Mouse (Mus musculus) cerebellum, adult 2 months (tissue): ENCODE results near the gene BC053393. TPM values are rescaled to one million over a fixed set of nuclear protein-coding genes. Genes with fewer than 3 reads are reported as not detected.

Source experiments
- DNase-seq, 2 experiments: peaks; one replicate each; pipeline ENCODE4 v3.0.0; 2021
- H3K27ac ChIP-seq: fragments of 200-500 bp; 2 replicates; pipeline ENCODE4 v1.5.1; 2012; ENCODE audit warnings: low read length, control low read depth, inconsistent platforms; ENCODE audit not compliant: insufficient read depth
- H3K27me3 ChIP-seq: fragments of 200-500 bp; 2 replicates; pipeline ENCODE4 v1.6.1; 2012; ENCODE audit warnings: inconsistent platforms, mild to moderate bottlenecking, low read length, moderate library complexity; ENCODE audit not compliant: control insufficient read depth, insufficient read depth
- H3K4me1 ChIP-seq: fragments of 200-500 bp; 2 replicates; pipeline ENCODE4 v1.6.1; 2011; ENCODE audit warnings: low read length; ENCODE audit not compliant: control insufficient read depth, insufficient read depth
- H3K4me3 ChIP-seq: fragments of 200-500 bp; replicated peaks from 2 replicates; pipeline ENCODE3; 2011; ENCODE audit warnings: mild to moderate bottlenecking, low read depth, low read length, control low read depth; ENCODE audit not compliant: insufficient read depth
- CTCF ChIP-seq: fragments of 200-500 bp; IDR thresholded peaks from 2 replicates; pipeline ENCODE4 v1.5.1; 2011; ENCODE audit warnings: low read depth, mild to moderate bottlenecking, control low read depth, low read length, moderate library complexity, borderline replicate concordance; ENCODE audit not compliant: insufficient read depth
- POLR2A ChIP-seq: fragments of 200-500 bp; IDR thresholded peaks from 2 replicates; pipeline ENCODE4 v1.6.1; 2011; ENCODE audit warnings: low read length, control low read depth, borderline replicate concordance; ENCODE audit not compliant: insufficient read depth
- WGBS: fragments of 180-500 bp; shearing (Covaris S2); methylation state at CpG from one replicate; pipeline ENCODE4 v1.1.7; 2018; 5-methylcytosine and 5-hydroxymethylcytosine counted together
- polyA plus RNA-seq: library from polyadenylated mRNA; depleted of rRNA; stranded (reverse); fragments of >200 nt; gene quantifications from 2 replicates; pipeline ENCODE4 v1.2.3, GENCODE M21; 2012; rRNA removed

BC053393 gene
- not detected in 2 replicates for polyA plus RNA-seq

DNA sequence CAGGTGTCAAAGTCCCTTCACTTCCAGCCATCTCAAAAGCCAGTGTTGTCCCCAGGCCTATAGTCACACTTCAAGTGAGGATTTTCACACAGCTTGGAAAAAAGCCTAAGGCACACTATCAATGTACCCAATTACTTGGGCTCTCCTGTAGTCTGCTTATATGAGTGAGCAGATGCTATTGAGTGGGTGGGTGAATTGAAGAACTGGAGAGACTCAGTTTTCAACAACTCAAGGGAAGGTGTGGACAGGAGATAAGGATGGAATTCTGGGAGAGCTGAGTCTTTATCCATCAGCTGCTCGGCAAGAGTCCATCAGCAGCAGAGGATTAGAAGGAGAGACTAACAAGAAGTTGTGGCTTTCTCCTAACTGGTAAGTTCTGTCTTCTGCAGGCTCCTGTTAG, at the start of gene BC053393:
Gene BC053393, plus strand, starts transcription at position 210 of the 400 bp plus-strand sequence.
- Histone ChIP-seq H3K27me3 (no peaks in the 10 kb centered on the region), H3K4me1 (no peaks in the 10 kb centered on the region), H3K4me3 (no peak within 1 kb of the TSS), H3K27ac (no peak within 1 kb of the TSS)
- no peak for DNase-seq
- TF ChIP-seq CTCF = no peak
- TF ChIP-seq POLR2A = no peak
- 96% methylated on average over 1 of the region's 1 CpGs for WGBS

DNA sequence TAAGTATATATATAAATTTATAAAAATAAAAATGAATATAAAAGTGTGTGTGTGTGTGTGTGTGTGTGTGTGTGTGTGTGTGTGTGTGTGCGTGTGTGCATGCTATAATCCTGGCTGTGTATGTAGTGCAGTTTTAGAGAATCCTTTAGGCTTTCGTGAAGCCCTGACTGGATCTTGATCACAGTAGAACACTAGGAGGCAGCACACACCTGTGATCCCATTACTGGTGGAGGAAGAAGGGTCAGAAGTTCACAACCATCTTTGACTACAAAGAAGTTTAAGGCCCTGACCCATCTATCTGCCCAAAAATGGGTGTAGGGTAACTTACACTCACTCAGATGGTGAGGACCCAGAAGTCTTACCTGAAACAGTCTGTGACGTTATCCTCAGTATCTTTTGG, 48.6 kb upstream of the BC053393 start:
- H3K4me3 ChIP-seq = no peak overlapping the region
- H3K4me1 ChIP-seq = no peaks in the 10 kb centered on the region
- WGBS = 84% methylated on average over 3 of the region's 3 CpGs
- no peaks in the 10 kb centered on the region for H3K27me3 ChIP-seq
- H3K27ac ChIP-seq = no peak overlapping the region
- DNase-seq = no peak
- TF ChIP-seq CTCF (no peak), POLR2A (no peak)

- DNase-seq = no peak
- WGBS = 91% methylated on average over 2 of the region's 2 CpGs
- Histone ChIP-seq H3K27ac (no peak within 1 kb of the TSS), H3K4me3 (no peak within 1 kb of the TSS), H3K4me1 (no peaks in the 10 kb centered on the region), H3K27me3 (no peaks in the 10 kb centered on the region)
- TF ChIP-seq CTCF = no peak
- TF ChIP-seq POLR2A = no peak
These were observed 47.4 kb upstream of the BC053393 start, which contains the start of gene Gm12169 for GRCm38 (mm10) chr11:46523912-46524311. Gene Gm12169 (plus strand): TSS chr11:46524212.

GRCm38 (mm10) chr11:46530149-46530548, 41.2 kb upstream of the BC053393 start:
- no peak for DNase-seq
- 74% methylated on average over 4 of the region's 4 CpGs for WGBS
- TF ChIP-seq CTCF (no peak), POLR2A (no peak)
- Histone ChIP-seq H3K27me3 (no peaks in the 10 kb centered on the region), H3K4me1 (no peaks in the 10 kb centered on the region), H3K27ac (no peak overlapping the region), H3K4me3 (no peak overlapping the region)

DNA sequence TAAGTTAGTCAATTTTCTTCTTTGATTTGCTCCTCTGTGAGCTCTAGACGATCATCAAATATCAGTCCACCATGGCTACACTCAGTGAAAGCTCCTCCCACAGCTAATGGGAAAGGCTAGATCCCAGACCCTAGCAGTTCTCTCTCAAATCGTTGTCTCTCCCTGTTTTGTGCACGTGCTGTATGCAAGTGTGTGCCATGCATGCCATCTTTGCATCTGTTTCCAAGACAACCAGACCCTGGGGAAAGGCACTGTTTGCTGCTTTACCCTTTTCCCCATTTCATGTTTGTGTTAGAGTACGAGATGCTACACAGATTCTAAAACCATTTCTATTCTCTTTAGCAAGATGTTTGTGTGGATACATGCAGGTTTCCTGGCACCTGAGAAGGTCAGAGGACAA, 34.4 kb upstream of the BC053393 start:
- Histone ChIP-seq H3K4me1 (no peaks in the 10 kb centered on the region), H3K4me3 (no peak overlapping the region), H3K27ac (no peak overlapping the region), H3K27me3 (no peaks in the 10 kb centered on the region)
- 33% methylated on average over 4 of the region's 4 CpGs for WGBS
- TF ChIP-seq CTCF = no peak
- no peak for TF ChIP-seq POLR2A
- no peak for DNase-seq

GRCm38 (mm10) chr11:46543530-46543929, 27.8 kb upstream of the BC053393 start:
- Histone ChIP-seq H3K4me3 (no peak overlapping the region), H3K27ac (no peak overlapping the region), H3K27me3 (no peaks in the 10 kb centered on the region), H3K4me1 (no peaks in the 10 kb centered on the region)
- no peak for DNase-seq
- TF ChIP-seq CTCF (no peak), POLR2A (no peak)
- 90% methylated on average over 2 of the region's 2 CpGs for WGBS

- H3K27me3 ChIP-seq = no peaks in the 10 kb centered on the region
- TF ChIP-seq POLR2A = no peak
- DNase-seq = no peak
- H3K4me3 ChIP-seq = no peak overlapping the region
- H3K4me1 ChIP-seq = no peaks in the 10 kb centered on the region
- WGBS = 80% methylated on average over 4 of the region's 4 CpGs
- no peak overlapping the region for H3K27ac ChIP-seq
These were observed 21.6 kb upstream of the BC053393 start for GRCm38 (mm10) chr11:46549721-46550120.

- Histone ChIP-seq H3K4me1 (no peaks in the 10 kb centered on the region), H3K27ac (no peak overlapping the region), H3K4me3 (no peak overlapping the region), H3K27me3 (no peaks in the 10 kb centered on the region)
- 93% methylated on average over 3 of the region's 3 CpGs for WGBS
- DNase-seq = no peak
- TF ChIP-seq CTCF (no peak), POLR2A (no peak)
These were observed 18.6 kb upstream of the BC053393 start for GRCm38 (mm10) chr11:46552741-46553140.
